10 mouse cellular contexts compared by ENCODE assay signal in genomic region chr15:73923438-73923837, GRCm38 (mm10).
DNase-seq lines count a peak whose midpoint lies in the region; ATAC-seq and TF ChIP-seq lines count a peak whose summit lies in the region.
"Had no signal": no experiment of that assay in that cellular context is flagged by ENCODE, and none has a peak within 500 bp of the region (broad histone marks: within the 10 kb centered on the region; RNA-seq: fewer than 3 reads in every experiment).

No protein-coding gene starts in this region.

- H3K4me2 ChIP-seq in midbrain, embryonic 11.5 days: no peak overlapping the region
- H3K4me2 ChIP-seq: embryonic facial prominence, embryonic 12.5 days; limb, embryonic 15.5 days had no signal

- H3K27ac ChIP-seq in midbrain, embryonic 11.5 days (ENCODE audit: low read depth, low read length): no peak overlapping the region
- H3K27ac ChIP-seq in thymus, adult 2 months (ENCODE audit: control insufficient read depth, insufficient read depth, low read length): no peak overlapping the region
- H3K27ac ChIP-seq: embryonic facial prominence, embryonic 12.5 days; limb, embryonic 15.5 days had no signal

- H3K9me3 ChIP-seq in midbrain, embryonic 11.5 days (ENCODE audit: control insufficient read depth, low read length): no peaks in the 10 kb centered on the region
- H3K9me3 ChIP-seq: embryonic facial prominence, embryonic 12.5 days; limb, embryonic 15.5 days had no signal

- no peak overlapping the region for H3K9ac ChIP-seq in midbrain, embryonic 11.5 days (ENCODE audit: low read length)
- H3K9ac ChIP-seq: embryonic facial prominence, embryonic 12.5 days; limb, embryonic 15.5 days had no signal

- H3K4me3 ChIP-seq in midbrain, embryonic 11.5 days (ENCODE audit: low read depth, low read length): no peak overlapping the region
- H3K4me3 ChIP-seq in thymus, adult 2 months (ENCODE audit: control insufficient read depth, insufficient read depth, low read length): no peak overlapping the region
- H3K4me3 ChIP-seq: embryonic facial prominence, embryonic 12.5 days; limb, embryonic 15.5 days had no signal

- 87% methylated on average over 2 of the region's 2 CpGs for WGBS in midbrain, embryonic 11.5 days
- WGBS in thymus, adult 2 months: 80% methylated on average over 2 of the region's 2 CpGs

- H3K27me3 ChIP-seq in midbrain, embryonic 11.5 days (ENCODE audit: control insufficient read depth, insufficient read depth, low read length): no peaks in the 10 kb centered on the region
- no peaks in the 10 kb centered on the region for H3K27me3 ChIP-seq in thymus, adult 2 months (ENCODE audit: control insufficient read depth, insufficient read depth, low read length)
- H3K27me3 ChIP-seq: embryonic facial prominence, embryonic 12.5 days; limb, embryonic 15.5 days had no signal

- intact Hi-C loops in heart, postnatal 14 days (cut with DNase I): no loop called here

- no peak for ATAC-seq in midbrain, embryonic 11.5 days (ENCODE audit: low FRiP score)

- TF ChIP-seq POLR2A in thymus, adult 2 months (IDR thresholded peaks at IDR 0.05; ENCODE audit: control insufficient read depth, extremely low read depth, insufficient read depth, low read length, poor library complexity): no peak

- DNase-seq in cerebellum, postnatal 10 days: peak; percentile 91 to 92
- DNase-seq in cerebellum, adult 9-10 months: no peak
- DNase-seq in ovary, postnatal 36 days (ENCODE audit: low spot score): peak; percentile 14
- no peak for DNase-seq in ovary, postnatal 14 days (ENCODE audit: low spot score)
- peak; percentile 37 to 50 for DNase-seq in heart, postnatal 14 days
- DNase-seq in midbrain, embryonic 11.5 days (ENCODE audit: low spot score, missing footprints): peak; percentile 86
- no peak for DNase-seq in thymus, adult 2 months
- DNase-seq in B cell, adult 2 months: no peak

- no peak for TF ChIP-seq CTCF in thymus, adult 2 months (IDR thresholded peaks at IDR 0.05; ENCODE audit: borderline replicate concordance, control insufficient read depth, extremely low read depth, insufficient read depth, low read length, poor library complexity)

- no peaks in the 10 kb centered on the region for H3K4me1 ChIP-seq in midbrain, embryonic 11.5 days (ENCODE audit: control insufficient read depth, insufficient read depth, low read length)
- H3K4me1 ChIP-seq in thymus, adult 2 months (replicated peaks; ENCODE audit: control insufficient read depth, insufficient read depth, low read length): no peaks in the 10 kb centered on the region
- H3K4me1 ChIP-seq: embryonic facial prominence, embryonic 12.5 days; limb, embryonic 15.5 days had no signal

- H3K36me3 ChIP-seq in midbrain, embryonic 11.5 days (ENCODE audit: control insufficient read depth, insufficient read depth, low read length): no peaks in the 10 kb centered on the region
- no peaks in the 10 kb centered on the region for H3K36me3 ChIP-seq in thymus, adult 2 months (ENCODE audit: control insufficient read depth, insufficient read depth, low read length)
- H3K36me3 ChIP-seq: embryonic facial prominence, embryonic 12.5 days; limb, embryonic 15.5 days had no signal

Comparison
In these comparisons a context has a peak if more than half of its experiments do, and no peak if none do; other contexts are left out.
1. DNase-seq: peak in cerebellum, postnatal 10 days (2 of 2), ovary, postnatal 36 days (single experiment), heart, postnatal 14 days (2 of 2) and midbrain, embryonic 11.5 days (single experiment); none in cerebellum, adult 9-10 months (single experiment), ovary, postnatal 14 days (single experiment), thymus, adult 2 months (single experiment) and B cell, adult 2 months (0 of 2).